Mouse (Mus musculus): ENCODE measurements around the gene Nthl1. TPM values are rescaled to one million over a fixed set of nuclear protein-coding genes. Genes with fewer than 3 reads are reported as not detected.

Nthl1 gene
- total and polyA plus RNA-seq, 2 experiments from 2014 or later, result 5.7 to 10.0 TPM

- DNase-seq (ENCODE audit: low spot score) (no peak), ATAC-seq (ENCODE audit: insufficient read depth, low read depth) (no peak)
- no peak overlapping the region for H3K9ac ChIP-seq (replicated peaks; ENCODE audit: low read depth, low read length)
- peak overlapping the region; percentile 34 for H3K4me3 ChIP-seq (ENCODE audit: low read depth, low read length)
- no peaks in the 10 kb centered on the region for H3K27me3 ChIP-seq (ENCODE audit: control insufficient read depth, insufficient read depth, low read length)
- TF ChIP-seq CTCF (IDR thresholded peaks at IDR 0.05; ENCODE audit: low read depth), result no peak
- TF ChIP-seq EP300 (IDR thresholded peaks at IDR 0.05; ENCODE audit: low read depth), result no peak
- H3K4me1 ChIP-seq (ENCODE audit: control insufficient read depth, insufficient read depth), result 0 out of 2 replicates have a peak, but pooled peaks cover 9% of the 10 kb centered on the region
- H3K27ac ChIP-seq (ENCODE audit: low read depth), result 0 out of 2 replicates have a peak overlapping the region, but pooled peaks have one; percentile 91
- 70% methylated on average over 6 of the region's 6 CpGs for WGBS
- H3K36me3 ChIP-seq (replicated peaks; ENCODE audit: control insufficient read depth, insufficient read depth, low read length), result peaks cover 28% of the 10 kb centered on the region
- no peaks in the 10 kb centered on the region for H3K9me3 ChIP-seq (replicated peaks; ENCODE audit: control insufficient read depth, low read length)
- peak overlapping the region; percentile 56 for H3K4me2 ChIP-seq (ENCODE audit: low read depth, low read length)
These were observed 10.4 kb downstream of the Nthl1 start for GRCm38 (mm10) chr17:24642791-24643343.

DNA sequence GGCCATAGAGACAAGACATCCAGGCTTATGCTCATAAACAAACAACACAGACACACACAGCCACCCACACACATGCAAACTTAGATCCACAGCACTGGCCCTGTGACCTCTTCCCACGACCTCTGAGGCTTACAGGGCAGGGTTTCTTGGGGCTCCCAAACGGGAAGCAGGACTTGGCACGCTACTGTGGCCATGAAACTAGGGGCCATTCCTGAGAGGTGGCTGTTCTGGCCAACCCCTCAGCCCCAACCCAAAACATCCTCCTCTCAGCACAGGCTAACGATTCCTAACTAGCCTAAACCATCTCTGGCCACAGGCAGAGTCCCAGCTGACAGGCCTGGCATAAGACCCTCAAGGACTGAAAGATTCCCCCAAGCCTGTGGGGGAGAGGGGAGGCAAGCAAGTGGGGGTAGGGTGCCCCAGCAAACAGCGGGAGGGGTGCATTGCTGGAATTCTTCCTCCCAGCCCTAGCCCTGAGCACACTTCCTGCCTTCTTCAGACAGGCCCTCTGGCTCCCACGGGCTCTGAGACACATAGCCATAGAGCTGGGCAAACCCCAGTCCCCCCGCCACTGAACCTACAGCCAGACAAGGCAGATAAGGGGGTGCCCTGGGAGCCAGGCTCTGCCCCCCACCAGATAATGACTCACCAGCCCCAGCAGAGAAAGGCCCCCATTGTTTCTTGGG, 11.7 kb downstream of the Nthl1 start:
- Histone ChIP-seq H3K27ac (ENCODE audit: low read depth) (peak overlapping the region; percentile 91), H3K36me3 (replicated peaks; ENCODE audit: control insufficient read depth, insufficient read depth, low read length) (peaks cover 19% of the 10 kb centered on the region), H3K27me3 (ENCODE audit: control insufficient read depth, insufficient read depth, low read length) (peaks cover 7% of the 10 kb centered on the region; the same call in 1 of the 2 replicates), H3K9ac (replicated peaks; ENCODE audit: low read depth, low read length) (peak overlapping the region; percentile 51), H3K4me3 (ENCODE audit: low read depth, low read length) (peak overlapping the region; percentile 34), H3K4me2 (ENCODE audit: low read depth, low read length) (peak overlapping the region; percentile 56), H3K4me1 (ENCODE audit: control insufficient read depth, insufficient read depth) (0 out of 2 replicates have a peak, but pooled peaks cover 9% of the 10 kb centered on the region), H3K9me3 (replicated peaks; ENCODE audit: control insufficient read depth, low read length) (no peaks in the 10 kb centered on the region)
- ATAC-seq (ENCODE audit: insufficient read depth, low read depth) (peak; percentile 21; the same call in 1 of the 2 replicates), DNase-seq (ENCODE audit: low spot score) (no peak)
- 23% methylated on average over 7 of the region's 7 CpGs for WGBS
- TF ChIP-seq CTCF (IDR thresholded peaks at IDR 0.05; ENCODE audit: low read depth) (no peak), EP300 (IDR thresholded peaks at IDR 0.05; ENCODE audit: low read depth) (no peak)

- Histone ChIP-seq H3K27me3 (ENCODE audit: control insufficient read depth, insufficient read depth, low read length) (peaks cover 7% of the 10 kb centered on the region; the same call in 1 of the 2 replicates), H3K9me3 (replicated peaks; ENCODE audit: control insufficient read depth, low read length) (no peaks in the 10 kb centered on the region), H3K36me3 (replicated peaks; ENCODE audit: control insufficient read depth, insufficient read depth, low read length) (peaks cover 10% of the 10 kb centered on the region), H3K4me2 (ENCODE audit: low read depth, low read length) (peak overlapping the region; percentile 56), H3K9ac (replicated peaks; ENCODE audit: low read depth, low read length) (peak overlapping the region; percentile 51), H3K4me3 (ENCODE audit: low read depth, low read length) (peak overlapping the region; percentile 34), H3K27ac (ENCODE audit: low read depth) (peak overlapping the region; percentile 91), H3K4me1 (ENCODE audit: control insufficient read depth, insufficient read depth) (peaks cover 9% of the 10 kb centered on the region; the same call in 1 of the 2 replicates)
- 61% methylated on average over 9 of the region's 9 CpGs for WGBS
- peak; percentile 85 for TF ChIP-seq EP300 (IDR thresholded peaks at IDR 0.05; ENCODE audit: low read depth)
- no peak for TF ChIP-seq CTCF (IDR thresholded peaks at IDR 0.05; ENCODE audit: low read depth)
- peak; percentile 64 for ATAC-seq (ENCODE audit: insufficient read depth, low read depth)
- no peak for DNase-seq (ENCODE audit: low spot score)
These were observed 12.6 kb downstream of the Nthl1 start for GRCm38 (mm10) chr17:24644875-24645721.

DNA sequence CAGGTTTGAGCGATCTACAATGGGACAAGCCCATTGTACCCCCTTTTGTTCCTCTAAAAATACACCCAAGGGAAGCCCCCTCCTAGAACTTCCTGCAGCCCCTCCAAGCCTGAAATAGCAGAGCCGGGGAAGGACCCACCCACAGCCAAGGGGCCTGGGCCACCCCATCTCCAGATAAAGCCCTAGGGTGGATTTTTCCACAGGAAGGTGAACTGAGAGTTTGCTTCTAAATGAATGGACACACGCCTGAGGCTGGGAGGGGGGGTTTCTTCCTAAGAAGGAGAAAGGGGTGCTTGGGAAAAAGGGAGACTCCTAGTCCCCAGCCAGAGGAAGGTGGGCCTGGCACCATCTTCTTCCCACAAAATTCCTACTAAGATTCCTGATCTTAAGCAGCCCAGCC, 13.4 kb downstream of the Nthl1 start:
- 63% methylated on average over 3 of the region's 3 CpGs for WGBS
- peaks cover 7% of the 10 kb centered on the region; the same call in 1 of the 2 replicates for H3K27me3 ChIP-seq (ENCODE audit: control insufficient read depth, insufficient read depth, low read length)
- peaks cover 13% of the 10 kb centered on the region; the same call in 1 of the 2 replicates for H3K4me1 ChIP-seq (ENCODE audit: control insufficient read depth, insufficient read depth)
- H3K9ac ChIP-seq (replicated peaks; ENCODE audit: low read depth, low read length), result 0 out of 2 replicates have a peak overlapping the region, but pooled peaks have one; percentile 26
- no peak overlapping the region for H3K4me3 ChIP-seq (ENCODE audit: low read depth, low read length)
- H3K4me2 ChIP-seq (ENCODE audit: low read depth, low read length), result peak overlapping the region; percentile 23; the same call in 1 of the 2 replicates
- peak overlapping the region; percentile 91 for H3K27ac ChIP-seq (ENCODE audit: low read depth)
- ATAC-seq (ENCODE audit: insufficient read depth, low read depth) (no peak), DNase-seq (ENCODE audit: low spot score) (no peak)
- H3K36me3 ChIP-seq (replicated peaks; ENCODE audit: control insufficient read depth, insufficient read depth, low read length), result peaks cover 2% of the 10 kb centered on the region; the same call in 1 of the 2 replicates
- H3K9me3 ChIP-seq (replicated peaks; ENCODE audit: control insufficient read depth, low read length), result no peaks in the 10 kb centered on the region
- TF ChIP-seq EP300 (IDR thresholded peaks at IDR 0.05; ENCODE audit: low read depth) (no peak), CTCF (IDR thresholded peaks at IDR 0.05; ENCODE audit: low read depth) (no peak)

DNA sequence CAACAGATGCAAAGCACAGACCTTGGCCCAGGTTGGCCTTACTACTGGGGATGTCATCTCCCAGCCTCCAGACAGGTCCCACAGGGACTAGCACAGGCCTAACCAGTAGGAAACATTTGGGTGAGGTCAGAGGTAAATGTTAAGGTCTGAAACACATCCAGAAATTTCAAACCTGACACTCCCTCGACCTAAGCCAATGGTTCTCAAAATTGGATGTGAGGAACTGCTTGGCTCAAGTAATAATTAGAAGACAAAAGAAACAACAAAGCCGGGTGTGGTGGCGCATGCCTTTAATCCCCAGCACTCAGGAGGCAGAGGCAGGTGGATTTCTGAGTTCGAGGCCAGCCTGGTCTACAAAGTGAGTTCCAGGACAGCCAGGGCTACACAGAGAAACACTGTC, 13.9 kb downstream of the Nthl1 start:
- Histone ChIP-seq H3K4me3 (ENCODE audit: low read depth, low read length) (no peak overlapping the region), H3K27ac (ENCODE audit: low read depth) (peak overlapping the region; percentile 91), H3K9ac (replicated peaks; ENCODE audit: low read depth, low read length) (no peak overlapping the region), H3K36me3 (replicated peaks; ENCODE audit: control insufficient read depth, insufficient read depth, low read length) (no peaks in the 10 kb centered on the region), H3K9me3 (replicated peaks; ENCODE audit: control insufficient read depth, low read length) (no peaks in the 10 kb centered on the region), H3K4me1 (ENCODE audit: control insufficient read depth, insufficient read depth) (peaks cover 13% of the 10 kb centered on the region; the same call in 1 of the 2 replicates), H3K27me3 (ENCODE audit: control insufficient read depth, insufficient read depth, low read length) (peaks cover 7% of the 10 kb centered on the region; the same call in 1 of the 2 replicates), H3K4me2 (ENCODE audit: low read depth, low read length) (no peak overlapping the region)
- 71% methylated on average over 4 of the region's 4 CpGs for WGBS
- ATAC-seq (ENCODE audit: insufficient read depth, low read depth) (no peak), DNase-seq (ENCODE audit: low spot score) (no peak)
- no peak for TF ChIP-seq CTCF (IDR thresholded peaks at IDR 0.05; ENCODE audit: low read depth)
- no peak for TF ChIP-seq EP300 (IDR thresholded peaks at IDR 0.05; ENCODE audit: low read depth)
